Mouse (Mus musculus) liver, embryonic 11.5 days (tissue): ENCODE measurements at regions not wholly inside any gene's neighbourhood (a gene's known extent, or its start where the extent isn't known, plus 50 kb on each side); places are given as distances from the start of the nearest gene placed in this dataset.

Experiments
- ATAC-seq: fragments of 200-750 bp; cut with Nextera tagmentation; replicated peaks from 2 replicates; pipeline ENCODE4 v1.8.0; 2017; ENCODE audit warnings: moderate number of reproducible peaks, mild to moderate bottlenecking, moderate TSS enrichment, moderate library complexity; ENCODE audit not compliant: low FRiP score
- DNase-seq: peaks from one replicate; pipeline ENCODE4 v3.0.0-alpha.2; 2017; ENCODE audit warnings: low spot score
- H3K27ac ChIP-seq: fragments of 300-500 bp; sonication (generic); 2 replicates; pipeline ENCODE4 v1.5.1; 2014; ENCODE audit warnings: mild to moderate bottlenecking, low read depth, low read length, control low read depth
- H3K27me3 ChIP-seq: fragments of 300-500 bp; sonication (generic); replicated peaks from 2 replicates; pipeline ENCODE4 v1.6.1; 2014; ENCODE audit warnings: low read length, mixed read lengths; ENCODE audit not compliant: control insufficient read depth, insufficient read depth
- H3K36me3 ChIP-seq: fragments of 300-500 bp; sonication (generic); 2 replicates; pipeline ENCODE4 v1.6.1; 2014; ENCODE audit warnings: mild to moderate bottlenecking, low read length, moderate library complexity, mixed read lengths; ENCODE audit not compliant: control insufficient read depth, insufficient read depth
- H3K4me1 ChIP-seq: fragments of 300-500 bp; sonication (generic); replicated peaks from 2 replicates; pipeline ENCODE4 v1.6.1; 2014; ENCODE audit warnings: low read length, mixed read lengths; ENCODE audit not compliant: control insufficient read depth, insufficient read depth
- H3K4me2 ChIP-seq: fragments of 300-500 bp; sonication (generic); 2 replicates; pipeline ENCODE4 v1.6.1; 2014; ENCODE audit warnings: mild to moderate bottlenecking, control low read depth, moderate library complexity
- H3K4me3 ChIP-seq: fragments of 300-500 bp; sonication (generic); 2 replicates; pipeline ENCODE4 v1.5.1; 2014; ENCODE audit warnings: low read depth, low read length, control low read depth
- H3K9ac ChIP-seq: fragments of 300-500 bp; sonication (generic); 2 replicates; pipeline ENCODE4 v1.6.1; 2014; ENCODE audit warnings: low read depth, low read length, control low read depth
- H3K9me3 ChIP-seq: fragments of 300-500 bp; sonication (generic); 2 replicates; pipeline ENCODE4 v1.6.1; 2016; ENCODE audit warnings: low read length, inconsistent platforms, mixed read lengths; ENCODE audit not compliant: control insufficient read depth
- WGBS: fragments of 180-500 bp; shearing (Covaris S2); extraction: QIAGEN DNeasy Blood & Tissue Kit; methylation state at CpG from one replicate; pipeline ENCODE4 v1.1.7; 2014; 5-methylcytosine and 5-hydroxymethylcytosine counted together

DNA sequence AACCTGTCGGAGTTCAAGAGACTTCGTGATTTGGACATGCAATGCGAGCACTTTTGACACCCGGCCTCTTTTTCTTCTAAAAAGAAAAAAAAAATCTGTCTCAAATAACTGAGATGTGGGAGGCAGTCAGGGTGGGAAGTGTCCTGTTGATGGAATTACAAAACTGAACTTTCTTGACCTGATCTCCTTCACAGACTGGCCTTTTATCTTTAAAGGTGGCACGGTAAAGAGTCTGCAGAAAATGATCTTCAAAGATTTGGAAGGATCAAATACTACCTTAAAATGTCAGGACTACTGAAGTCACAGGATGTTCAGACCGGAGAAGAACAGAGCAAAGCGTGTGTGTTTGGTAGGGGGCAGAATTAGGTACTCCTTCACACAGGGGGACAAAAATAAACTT is 248.0 kb upstream of the Usp25 start:
- Histone ChIP-seq H3K4me3 (no peak overlapping the region), H3K4me1 (no peaks in the 10 kb centered on the region; the same call in 1 of the 2 replicates), H3K36me3 (no peaks in the 10 kb centered on the region), H3K27ac (no peak overlapping the region), H3K27me3 (no peaks in the 10 kb centered on the region), H3K9me3 (no peaks in the 10 kb centered on the region), H3K4me2 (no peak overlapping the region), H3K9ac (no peak overlapping the region)
- WGBS = 58% methylated on average over 7 of the region's 7 CpGs
- DNase-seq (no peak), ATAC-seq (no peak)

DNA sequence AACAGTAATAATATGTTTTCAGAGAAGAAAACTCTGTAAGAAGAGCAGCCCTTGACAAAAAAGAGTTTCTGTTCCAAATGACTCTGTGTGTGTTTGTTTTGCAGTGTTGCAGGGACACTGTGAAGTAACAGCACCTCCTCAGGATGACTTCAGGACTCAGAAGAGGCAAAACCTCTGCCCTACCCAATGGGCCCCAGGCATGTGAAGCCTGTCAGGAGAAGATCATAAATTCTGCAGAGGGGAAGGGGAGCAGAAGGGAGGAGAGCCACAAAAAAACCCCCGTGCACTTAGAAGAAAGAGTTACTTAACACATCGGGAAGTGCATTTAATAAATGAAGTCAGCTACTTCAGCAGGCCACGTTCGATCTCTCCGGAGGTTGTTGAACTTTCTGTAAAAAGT is 248.5 kb upstream of the Usp25 start:
- no peaks in the 10 kb centered on the region for H3K36me3 ChIP-seq
- no peak overlapping the region for H3K4me3 ChIP-seq
- no peak for ATAC-seq
- no peaks in the 10 kb centered on the region for H3K9me3 ChIP-seq
- H3K4me2 ChIP-seq = no peak overlapping the region
- no peak overlapping the region for H3K27ac ChIP-seq
- no peak for DNase-seq
- H3K4me1 ChIP-seq = no peaks in the 10 kb centered on the region; the same call in 1 of the 2 replicates
- no peaks in the 10 kb centered on the region for H3K27me3 ChIP-seq
- 47% methylated on average over 5 of the region's 5 CpGs for WGBS
- no peak overlapping the region for H3K9ac ChIP-seq

DNA sequence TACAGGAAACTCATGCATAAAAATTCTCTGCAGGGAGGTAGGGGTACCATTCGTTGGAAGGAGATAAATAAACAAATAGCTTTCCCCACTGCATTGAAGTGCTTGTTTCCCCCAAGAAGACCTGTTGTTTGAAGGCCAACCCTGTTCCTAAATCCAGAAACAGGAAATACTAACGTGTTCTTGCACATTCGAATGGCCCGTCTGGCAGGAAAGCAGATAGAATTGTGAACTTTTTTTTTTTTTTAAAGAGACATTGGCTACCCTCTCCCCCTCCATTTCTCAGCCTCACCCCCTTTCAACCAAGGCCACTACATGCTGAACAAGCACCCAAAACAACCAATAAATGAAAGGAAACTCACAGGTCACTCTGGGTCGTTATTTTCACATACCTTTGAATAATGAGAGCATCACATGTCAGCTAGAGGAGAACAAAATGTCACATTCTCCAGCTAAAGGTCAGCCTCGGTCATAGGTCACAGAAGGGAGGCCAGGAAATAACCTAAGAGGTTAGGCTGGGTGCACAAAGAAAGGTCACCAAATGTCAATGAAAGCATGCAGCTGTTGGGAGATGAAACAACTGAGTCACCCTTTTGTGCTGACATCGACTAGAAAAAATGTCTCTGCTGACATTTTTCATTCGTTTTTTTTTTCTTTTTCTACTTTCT is 250.8 kb upstream of the Usp25 start:
- H3K36me3 ChIP-seq = no peaks in the 10 kb centered on the region
- H3K9ac ChIP-seq = no peak overlapping the region
- H3K4me2 ChIP-seq = no peak overlapping the region
- H3K27me3 ChIP-seq = no peaks in the 10 kb centered on the region
- no peak overlapping the region for H3K4me3 ChIP-seq
- ATAC-seq (peak; percentile 62), DNase-seq (no peak)
- no peaks in the 10 kb centered on the region for H3K9me3 ChIP-seq
- H3K27ac ChIP-seq = no peak overlapping the region
- WGBS = 16% methylated on average over 8 of the region's 8 CpGs
- no peaks in the 10 kb centered on the region; the same call in 1 of the 2 replicates for H3K4me1 ChIP-seq

DNA sequence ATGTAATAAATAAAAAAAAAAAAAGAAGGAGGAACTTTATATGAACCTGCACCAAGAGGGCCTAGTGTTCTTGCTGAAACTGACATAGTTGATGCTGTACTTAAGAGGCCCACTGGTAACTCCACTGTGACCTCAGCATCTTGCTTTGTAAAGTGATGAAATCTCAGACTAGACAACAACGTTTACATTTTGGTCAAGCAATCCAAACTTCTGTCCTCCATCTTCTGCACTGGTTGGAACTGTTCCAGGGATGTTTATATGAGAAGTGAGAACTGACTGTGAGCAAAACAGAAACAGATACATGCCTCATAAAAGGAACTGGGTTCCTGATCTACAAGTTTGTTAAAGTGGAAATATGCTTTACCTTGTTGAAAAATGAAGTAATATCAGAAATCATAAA is 251.7 kb upstream of the Usp25 start:
- H3K4me3 ChIP-seq = no peak overlapping the region
- ATAC-seq (no peak), DNase-seq (no peak)

DNA sequence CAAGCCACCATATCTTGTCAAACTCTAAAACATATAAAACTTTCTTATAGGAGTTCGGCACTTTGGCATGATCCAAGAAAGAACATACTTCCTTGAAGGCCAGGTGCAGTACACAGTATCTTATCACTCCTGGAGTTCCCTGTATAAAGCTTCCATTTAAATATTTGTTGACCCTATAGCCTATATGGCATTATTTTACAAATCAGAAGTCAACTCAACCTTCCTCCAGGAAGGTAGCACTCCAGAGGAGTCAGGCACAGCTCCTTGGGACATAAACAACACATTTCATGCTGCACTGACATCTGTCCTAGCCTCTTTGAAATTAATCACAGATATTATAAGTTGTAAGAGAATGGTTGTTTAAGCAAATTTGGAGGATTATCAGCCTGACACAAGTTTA is 252.5 kb upstream of the Usp25 start:
- WGBS = 82% methylated on average over 1 of the region's 1 CpGs
- ATAC-seq (no peak), DNase-seq (no peak)

More for the DNA sequence above, 251.7 kb upstream of the Usp25 start:
- 59% methylated on average over 1 of the region's 1 CpGs for WGBS
- no peaks in the 10 kb centered on the region for H3K9me3 ChIP-seq
- no peaks in the 10 kb centered on the region; the same call in 1 of the 2 replicates for H3K4me1 ChIP-seq
- H3K9ac ChIP-seq = no peak overlapping the region
- H3K27me3 ChIP-seq = no peaks in the 10 kb centered on the region
- H3K36me3 ChIP-seq = no peaks in the 10 kb centered on the region
- H3K4me2 ChIP-seq = no peak overlapping the region
- H3K27ac ChIP-seq = no peak overlapping the region

DNA sequence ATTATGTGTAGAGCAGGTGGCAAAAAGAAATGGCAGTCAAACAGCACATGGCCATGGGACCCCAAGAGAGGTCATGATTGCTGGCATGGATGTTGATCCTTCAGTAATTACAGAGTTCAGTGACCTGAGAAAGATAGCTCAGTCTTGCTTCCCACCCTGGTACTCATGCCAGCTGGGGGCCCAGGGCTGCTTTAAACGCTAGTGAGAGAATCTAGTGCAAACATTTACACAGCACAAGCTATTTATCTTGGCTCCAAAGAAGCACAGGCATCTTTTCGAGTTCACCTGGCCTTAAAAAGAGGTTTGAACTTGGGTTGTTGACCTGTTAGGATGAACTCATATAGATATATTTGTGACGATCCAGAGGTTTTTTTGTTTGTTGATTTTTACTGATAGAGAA is 258.6 kb upstream of the Usp25 start:
- no peak for DNase-seq

More for the DNA sequence above, 252.5 kb upstream of the Usp25 start:
- Histone ChIP-seq H3K27me3 (no peaks in the 10 kb centered on the region), H3K36me3 (no peaks in the 10 kb centered on the region), H3K9me3 (no peaks in the 10 kb centered on the region), H3K4me3 (no peak overlapping the region), H3K4me2 (no peak overlapping the region), H3K4me1 (no peaks in the 10 kb centered on the region; the same call in 1 of the 2 replicates), H3K27ac (no peak overlapping the region), H3K9ac (no peak overlapping the region)

DNA sequence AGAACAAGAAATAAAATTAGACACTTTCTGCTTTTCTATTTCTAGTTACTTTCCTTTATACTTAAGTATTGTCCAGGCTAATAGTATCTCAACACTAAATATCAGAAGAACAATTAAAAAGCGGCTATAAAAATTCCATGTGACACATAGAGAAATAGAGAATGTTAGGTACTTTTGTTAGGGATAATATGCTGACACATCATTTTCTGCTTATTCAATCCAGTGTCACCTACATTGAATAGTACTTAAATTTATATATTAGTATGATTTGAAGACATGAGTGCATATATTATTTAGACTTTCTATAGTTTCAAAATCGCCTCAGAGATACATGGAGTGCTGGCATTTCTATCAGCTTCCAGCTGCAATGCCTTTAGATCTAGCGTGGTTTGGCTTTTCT is 267.1 kb upstream of the Usp25 start:
- H3K9me3 ChIP-seq = no peaks in the 10 kb centered on the region
- no peak overlapping the region for H3K4me3 ChIP-seq
- no peaks in the 10 kb centered on the region for H3K4me1 ChIP-seq
- ATAC-seq = no peak
- H3K9ac ChIP-seq = no peak overlapping the region
- H3K36me3 ChIP-seq = no peaks in the 10 kb centered on the region
- H3K27me3 ChIP-seq = no peaks in the 10 kb centered on the region
- DNase-seq = no peak
- H3K4me2 ChIP-seq = no peak overlapping the region
- H3K27ac ChIP-seq = no peak overlapping the region
- WGBS = 85% methylated on average over 3 of the region's 3 CpGs

More for the DNA sequence above, 258.6 kb upstream of the Usp25 start:
- Histone ChIP-seq H3K9ac (no peak overlapping the region), H3K36me3 (no peaks in the 10 kb centered on the region), H3K27me3 (no peaks in the 10 kb centered on the region), H3K9me3 (no peaks in the 10 kb centered on the region), H3K4me3 (no peak overlapping the region), H3K27ac (no peak overlapping the region), H3K4me2 (no peak overlapping the region), H3K4me1 (no peaks in the 10 kb centered on the region)
- ATAC-seq = no peak
- WGBS = 49% methylated on average over 3 of the region's 3 CpGs

DNA sequence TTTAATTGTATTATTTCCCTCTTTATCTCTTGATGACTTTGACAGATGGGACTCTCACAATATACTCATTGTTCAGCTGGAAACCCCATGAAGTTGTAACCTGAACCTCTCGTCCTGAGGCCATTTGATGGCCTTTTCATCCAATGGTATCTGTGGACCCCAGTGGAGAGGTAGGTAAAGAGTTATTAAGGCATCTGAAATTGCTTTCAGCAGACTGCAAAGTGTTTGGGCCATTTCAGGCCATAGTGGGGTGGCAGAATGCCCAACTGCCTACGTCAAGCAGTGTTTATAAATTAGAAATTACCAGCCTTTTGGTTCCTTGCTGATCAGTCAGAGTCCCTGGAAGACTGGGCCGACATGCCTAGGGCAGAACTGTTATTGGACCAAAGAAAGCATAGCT is 272.4 kb upstream of the Usp25 start:
- Histone ChIP-seq H3K27me3 (no peaks in the 10 kb centered on the region), H3K27ac (no peak overlapping the region), H3K9ac (no peak overlapping the region), H3K4me1 (no peaks in the 10 kb centered on the region), H3K4me3 (no peak overlapping the region), H3K9me3 (no peaks in the 10 kb centered on the region), H3K4me2 (no peak overlapping the region), H3K36me3 (no peaks in the 10 kb centered on the region)
- 73% methylated on average over 3 of the region's 3 CpGs for WGBS
- DNase-seq (no peak), ATAC-seq (no peak)

DNA sequence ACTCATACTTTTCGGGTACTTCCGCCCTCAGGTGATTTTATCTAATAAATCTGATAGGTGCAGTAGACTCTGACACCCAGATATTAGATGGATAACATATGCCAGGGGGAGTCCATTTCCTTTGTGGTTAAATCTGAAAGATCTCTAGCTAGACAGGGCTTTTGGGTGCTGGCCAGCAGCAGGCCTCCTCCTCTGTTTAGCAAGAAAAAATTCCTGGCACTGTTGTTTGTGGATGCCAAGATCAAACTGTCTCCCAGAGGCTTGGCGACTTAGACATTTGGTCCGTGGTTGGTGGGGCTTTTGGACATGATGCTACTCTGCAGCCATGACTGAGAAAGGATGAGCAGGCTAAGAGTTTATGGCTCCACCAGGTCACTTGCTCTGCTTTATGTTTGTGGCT is 287.5 kb upstream of the Usp25 start:
- DNase-seq (no peak), ATAC-seq (no peak)
- no peaks in the 10 kb centered on the region for H3K9me3 ChIP-seq
- H3K4me3 ChIP-seq = no peak overlapping the region
- 80% methylated on average over 4 of the region's 4 CpGs for WGBS
- H3K9ac ChIP-seq = no peak overlapping the region
- H3K4me2 ChIP-seq = no peak overlapping the region
- H3K4me1 ChIP-seq = no peaks in the 10 kb centered on the region
- H3K36me3 ChIP-seq = no peaks in the 10 kb centered on the region
- H3K27me3 ChIP-seq = no peaks in the 10 kb centered on the region
- H3K27ac ChIP-seq = no peak overlapping the region
